Mouse (Mus musculus) left cerebral cortex, adult 9 months (tissue): ENCODE measurements around the gene Map4k4.

Experiments used
- DNase-seq, 2 experiments: peaks; one replicate each; pipeline ENCODE4 v3.0.0; 2022; ENCODE audit warnings: low spot score in 2 of 2

Map4k4 gene

DNA sequence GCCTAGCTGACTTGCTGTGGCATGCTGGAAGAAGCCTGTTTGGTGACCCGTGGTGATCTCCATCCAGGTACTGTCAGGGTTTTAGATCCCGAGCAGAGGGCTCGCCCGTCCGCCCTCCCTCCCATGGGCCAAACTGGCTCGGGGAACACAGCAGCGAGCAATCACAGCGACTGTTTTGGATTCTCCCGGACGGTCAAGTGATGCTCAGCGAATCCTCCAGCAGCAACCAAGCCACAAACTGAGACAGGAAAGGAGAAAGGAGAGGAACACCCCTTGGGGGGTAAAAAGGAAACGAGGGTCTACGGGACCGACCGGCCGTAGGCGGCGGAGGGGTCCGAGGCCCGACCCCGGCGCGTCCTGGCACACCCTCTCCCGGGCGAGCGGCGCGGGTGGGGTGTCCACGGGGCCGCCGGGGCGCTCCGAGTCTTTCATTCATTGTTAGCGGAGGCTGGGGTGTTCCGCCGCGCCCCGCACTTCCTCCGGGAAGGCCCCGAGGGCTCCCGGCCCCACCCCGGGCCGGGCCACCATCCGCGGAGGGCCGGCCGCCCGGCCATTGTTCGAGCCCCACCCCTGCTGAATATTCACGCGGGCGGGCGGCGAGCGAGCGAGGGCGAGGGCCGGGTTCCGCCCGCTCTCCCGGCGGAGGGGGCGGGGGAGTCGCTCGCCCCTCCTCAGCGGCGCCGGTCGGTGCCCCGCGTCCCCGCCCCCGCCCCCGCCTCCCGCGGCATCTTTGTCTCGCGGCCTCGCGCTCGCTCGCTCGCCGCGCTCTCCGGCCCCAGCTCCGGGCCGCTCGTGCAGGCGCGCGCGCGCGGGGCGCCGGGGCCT, at the start of gene Map4k4:
TSS of gene Map4k4 (plus strand) at position 733 of the 825 bp plus-strand sequence.
- DNase-seq, result peak in 1 of 2 experiments; percentile 52

DNA sequence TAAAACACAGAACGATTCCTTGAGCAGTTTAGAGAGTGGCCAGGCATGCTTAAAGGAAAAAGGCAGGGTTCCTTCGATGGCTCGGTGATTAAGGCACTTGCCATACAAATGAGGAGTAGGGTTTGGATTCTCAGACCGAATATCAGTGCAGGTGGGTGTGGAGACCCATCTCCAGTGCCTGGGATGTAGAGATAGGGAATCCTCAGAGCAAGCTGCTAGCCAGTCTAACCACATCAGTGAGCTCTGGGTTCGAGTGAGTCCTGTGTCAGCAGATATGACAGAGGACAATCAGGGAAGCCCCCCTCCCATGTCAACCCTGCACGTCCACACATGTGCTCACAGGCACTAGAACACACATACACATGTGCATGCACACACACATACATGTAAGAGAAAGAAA, 44.8 kb upstream of the Map4k4 start:
- DNase-seq, result no peak

DNA sequence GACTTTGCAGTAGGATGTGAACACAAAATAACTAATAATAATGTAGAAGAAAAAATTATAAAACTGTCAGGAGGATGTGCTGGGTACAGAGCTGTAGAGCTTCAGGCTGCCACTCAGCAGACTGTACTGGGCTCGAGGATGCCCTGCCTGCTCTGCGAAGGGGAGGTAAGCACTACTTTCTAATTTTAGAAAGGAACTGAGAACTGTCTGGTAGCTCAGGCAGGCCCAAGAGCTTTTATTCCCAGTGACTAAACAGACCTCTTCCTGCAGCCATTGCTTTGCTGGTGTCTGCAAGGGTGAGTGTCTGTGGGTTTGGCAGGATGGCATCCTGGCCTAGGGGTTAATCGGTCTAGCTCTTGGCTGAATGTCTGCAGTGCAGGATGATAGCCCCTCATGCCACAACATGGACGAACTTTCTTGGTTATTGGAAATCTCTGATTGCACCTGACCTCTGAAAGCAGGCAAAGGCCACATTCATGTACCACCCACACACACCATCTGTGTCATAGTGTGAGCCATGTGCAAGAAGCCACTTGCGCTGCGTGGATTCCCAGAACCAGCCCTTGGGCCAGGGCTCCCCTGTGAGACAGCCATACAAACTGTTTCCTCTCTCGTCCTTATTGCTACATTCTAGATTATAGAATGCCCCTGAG, 43.8 kb upstream of the Map4k4 start:
- DNase-seq, result no peak

DNA sequence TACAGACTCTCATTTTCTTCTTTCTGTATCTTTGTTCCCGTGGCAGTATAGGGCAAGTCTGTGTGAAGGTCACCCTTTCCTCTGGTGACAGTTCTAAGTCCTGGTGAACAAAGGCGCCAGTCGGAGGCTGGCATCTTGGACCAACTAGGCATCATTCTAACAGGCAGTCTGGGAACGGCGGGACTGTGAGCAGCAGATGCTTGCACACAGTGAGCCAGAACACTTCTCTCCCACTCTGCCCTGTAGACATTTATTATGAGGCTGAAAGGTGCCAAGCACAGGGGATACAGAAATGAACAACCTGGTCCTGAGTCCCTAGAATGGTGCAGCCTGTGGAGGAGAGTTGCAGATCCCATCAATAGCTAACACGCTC, 43.3 kb upstream of the Map4k4 start:
- DNase-seq, result no peak

DNA sequence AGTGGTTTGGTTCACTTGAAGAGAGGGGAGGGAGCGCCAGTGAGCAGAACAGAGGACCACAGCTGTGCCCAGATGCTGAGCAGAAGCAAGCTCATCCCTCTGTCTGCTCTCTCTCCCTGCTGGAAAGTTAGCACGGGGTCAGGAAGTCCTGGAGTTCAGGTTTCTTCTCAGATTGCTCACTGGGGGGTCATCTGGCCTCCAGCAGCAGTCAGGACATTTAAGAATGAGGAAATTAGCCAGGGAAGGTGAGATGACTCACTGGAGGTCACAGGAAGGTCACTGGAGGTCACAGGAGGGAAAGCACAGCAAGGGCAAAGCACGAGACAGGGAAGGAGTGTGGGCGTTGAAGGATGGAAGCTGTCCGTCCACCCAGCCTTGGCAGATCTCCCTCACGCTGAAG, 41.5 kb upstream of the Map4k4 start:
- no peak for DNase-seq

DNA sequence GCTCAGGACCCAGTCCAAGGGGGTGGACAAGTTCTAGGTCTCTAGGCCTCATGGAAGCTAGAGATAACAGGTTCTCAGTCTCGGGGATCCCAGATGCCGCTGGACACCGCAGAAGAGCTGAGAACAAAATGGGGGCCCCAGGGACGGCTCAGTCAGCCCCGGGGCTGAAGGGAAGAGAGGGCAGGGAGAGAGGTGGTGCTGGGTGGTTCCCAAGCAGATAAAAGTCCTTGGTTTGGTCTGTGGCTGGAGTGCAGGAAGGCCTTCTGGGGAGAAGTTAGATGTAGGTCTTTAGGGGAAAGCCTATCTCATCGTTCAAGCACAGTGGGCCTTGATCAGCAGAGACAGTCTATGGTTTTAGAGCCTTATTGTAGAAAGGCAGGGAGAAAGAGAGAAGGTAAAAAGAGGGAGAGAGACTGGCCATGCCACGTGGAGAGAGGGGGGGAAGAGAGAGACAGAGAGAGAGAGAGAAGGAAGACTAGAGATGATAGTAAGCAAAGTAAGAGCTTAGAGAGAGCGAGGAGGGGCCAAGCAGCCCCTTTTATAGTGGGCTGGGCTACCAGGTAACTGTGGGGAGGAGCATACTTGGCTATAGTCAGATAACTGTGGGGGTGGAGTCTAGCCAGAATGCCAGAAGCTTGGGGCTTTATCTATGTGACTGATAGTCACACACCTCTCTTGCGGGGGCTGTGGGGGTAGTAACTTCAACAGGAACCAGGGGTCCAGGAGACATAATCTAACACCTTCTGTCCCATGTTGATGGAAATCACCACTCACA, 34.2 kb upstream of the Map4k4 start:
- no peak for DNase-seq

DNA sequence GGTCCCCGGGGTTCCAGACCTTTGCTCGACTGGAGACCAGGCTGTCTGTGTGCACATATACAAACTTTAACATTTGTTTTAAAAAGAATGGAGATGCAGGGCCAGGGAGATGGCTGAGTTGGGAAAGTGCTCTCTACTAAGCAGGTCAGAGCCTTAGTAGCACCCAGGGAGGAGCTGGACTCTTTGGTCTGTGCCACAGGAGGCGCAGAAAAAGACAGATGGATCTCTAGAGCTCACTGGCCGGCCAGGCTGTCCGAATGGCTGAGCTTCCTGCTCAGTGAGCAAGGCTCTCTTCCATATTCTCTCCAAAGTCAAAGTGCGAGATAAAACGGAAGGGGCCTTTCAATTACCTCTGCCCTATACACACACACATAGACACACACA, 33.6 kb upstream of the Map4k4 start:
- no peak for DNase-seq

DNA sequence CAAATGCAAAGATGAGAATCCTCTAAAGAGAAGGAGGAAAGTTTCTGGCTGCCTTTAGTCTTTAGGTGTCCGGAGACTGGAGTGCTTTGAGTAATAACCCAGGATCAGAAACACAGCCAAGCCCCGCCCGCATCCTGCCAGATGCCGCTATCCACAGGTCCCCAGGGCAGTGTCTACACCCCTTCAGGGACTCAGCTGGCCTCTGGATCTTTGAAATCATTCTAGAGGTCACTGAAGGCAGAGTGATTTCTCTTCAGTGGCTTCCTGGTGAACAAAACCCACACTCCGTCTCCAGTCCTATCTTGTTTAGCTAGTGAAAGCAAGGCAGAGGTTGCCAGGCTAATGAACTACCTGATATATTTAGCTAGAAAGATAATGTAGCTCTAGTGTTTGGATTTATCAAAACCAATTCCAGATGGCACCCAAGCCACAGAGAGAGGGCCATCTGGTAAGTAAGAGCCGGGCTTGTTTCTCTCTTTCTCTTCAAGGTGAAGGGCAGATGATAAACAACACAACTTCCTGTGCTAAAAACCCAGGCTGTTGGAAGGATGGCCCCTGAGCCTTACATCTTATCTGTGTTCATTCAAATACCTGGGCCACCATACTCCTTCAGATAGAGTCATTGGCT, 32.6 kb upstream of the Map4k4 start:
- DNase-seq, result no peak

DNA sequence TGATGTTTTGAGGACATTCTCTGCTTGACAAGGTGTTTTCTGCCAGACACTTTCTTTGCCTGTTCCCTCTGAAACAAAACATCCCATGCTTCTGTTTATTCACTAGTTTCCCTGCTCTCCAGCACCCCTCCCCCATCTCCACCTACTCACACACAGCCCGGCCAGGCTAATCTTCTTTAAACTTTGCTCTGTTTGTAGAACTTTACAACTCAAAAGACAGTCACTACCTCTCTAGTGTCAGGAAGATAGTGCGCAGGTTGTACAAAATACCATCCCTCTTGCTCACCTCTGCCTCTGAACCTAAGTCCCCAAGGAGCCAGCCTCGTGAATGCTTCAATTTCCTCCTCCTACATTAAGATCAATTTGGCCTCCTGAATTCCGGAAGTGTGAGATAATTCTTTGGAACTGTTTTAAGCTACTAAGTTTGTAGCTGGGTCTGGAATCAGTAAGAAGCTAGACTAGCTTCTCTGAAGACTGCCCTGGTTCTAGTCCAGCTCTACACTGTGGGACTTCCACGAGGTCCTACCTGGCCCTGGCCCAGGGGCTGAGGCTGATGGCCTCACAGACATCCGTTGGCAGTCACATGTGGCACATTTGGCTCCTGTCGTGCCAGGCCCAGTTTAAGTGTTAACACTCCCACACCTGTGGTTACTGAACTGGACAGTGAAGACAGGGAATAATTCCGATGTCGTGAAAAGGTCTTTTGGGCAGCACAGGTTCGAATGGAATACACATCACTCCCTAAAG, 31.7 kb upstream of the Map4k4 start:
- no peak for DNase-seq

DNA sequence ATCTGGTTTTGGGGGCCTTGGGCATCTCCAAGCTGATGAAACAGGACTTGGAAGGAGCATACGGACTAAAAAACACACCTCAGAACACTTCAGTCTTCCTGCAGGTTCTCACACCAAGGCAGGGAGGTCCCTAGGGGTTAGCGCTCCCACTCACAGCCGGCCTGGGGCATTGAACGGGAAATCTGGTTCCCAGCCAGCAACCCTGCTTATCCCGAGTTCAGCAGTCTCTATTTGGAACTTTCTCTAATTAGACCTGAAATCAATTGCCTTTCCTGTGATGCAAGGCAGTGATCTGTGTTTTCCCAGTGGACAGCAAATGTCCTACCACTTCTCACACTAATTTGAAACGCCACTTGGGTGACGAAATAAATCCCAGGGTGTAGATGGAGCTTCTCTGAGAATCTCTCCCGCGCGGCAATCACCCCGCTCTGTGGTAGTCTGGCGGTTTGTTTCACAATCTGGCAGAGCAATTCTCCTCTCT, 31.0 kb upstream of the Map4k4 start:
- DNase-seq, result no peak

DNA sequence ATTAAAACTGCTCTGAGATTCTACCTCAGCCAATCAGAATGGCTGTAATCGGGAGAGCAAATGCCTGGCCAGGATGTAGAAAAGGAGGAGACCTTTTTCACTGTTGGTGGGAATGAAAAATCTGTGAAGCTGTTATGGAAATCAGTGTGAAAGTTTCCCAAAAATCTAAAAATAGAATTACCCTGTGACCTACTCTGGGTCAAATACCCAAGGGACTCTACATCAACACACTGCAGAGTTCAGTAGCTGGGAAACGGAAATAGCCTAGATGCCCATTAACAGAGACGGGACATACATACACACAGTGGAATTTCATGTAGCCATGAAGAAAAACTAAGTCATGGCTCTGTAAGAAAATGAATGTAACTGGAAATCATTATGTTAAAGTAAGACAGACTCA, 22.7 kb upstream of the Map4k4 start:
- DNase-seq, result no peak

DNA sequence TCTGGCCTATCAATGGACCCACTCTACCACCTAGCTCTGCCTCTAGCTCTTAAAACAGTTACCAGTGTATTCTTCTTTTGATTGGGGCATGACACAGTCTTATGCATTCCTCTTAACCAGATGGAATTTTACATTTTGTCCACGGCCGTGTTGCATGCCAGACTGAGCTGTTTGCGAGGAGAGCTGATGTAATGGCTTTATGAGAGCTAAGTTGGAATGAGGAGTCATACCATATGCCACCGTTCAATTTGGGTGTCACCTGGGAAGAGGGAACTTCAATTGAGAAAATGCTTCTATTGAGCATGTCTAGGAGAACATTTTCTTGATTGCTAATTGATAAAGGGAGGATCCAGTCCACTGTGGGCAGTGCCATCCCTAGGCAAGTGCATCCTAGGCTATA, 18.2 kb upstream of the Map4k4 start:
- DNase-seq, result no peak

DNA sequence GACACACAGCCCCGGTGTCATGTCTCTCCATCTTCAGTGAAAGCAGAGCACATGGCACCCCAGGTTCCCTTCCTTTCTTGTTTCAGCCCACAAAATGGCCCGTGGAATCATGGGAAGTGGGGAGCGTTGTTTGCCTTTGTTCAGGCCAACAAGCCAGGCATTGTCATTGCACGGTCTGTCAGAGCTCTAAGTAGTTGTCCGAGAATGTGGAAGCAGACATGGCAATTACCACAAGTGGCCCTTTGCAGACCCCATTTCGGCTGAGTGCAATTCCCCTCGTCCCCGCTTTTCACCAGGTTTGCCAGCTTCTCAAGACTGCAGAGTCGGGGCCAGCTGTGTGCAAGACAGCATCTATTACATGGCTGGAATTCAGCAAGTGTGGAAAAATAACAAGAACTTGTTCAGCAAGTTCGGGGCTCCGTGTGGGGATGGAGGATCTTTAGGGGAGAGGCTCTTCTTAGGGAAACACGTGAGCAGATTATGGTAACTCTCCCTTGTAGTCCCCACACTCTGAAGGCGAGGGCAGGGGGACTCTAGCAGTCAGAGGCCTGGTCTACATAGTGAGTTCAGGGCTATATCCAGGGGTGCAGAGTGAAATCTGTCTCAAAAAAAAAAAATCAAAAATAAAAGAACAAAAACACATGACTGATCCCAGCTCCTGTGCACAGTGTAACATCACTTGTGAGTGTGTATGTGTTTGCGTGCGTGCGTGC, 15.8 kb upstream of the Map4k4 start:
- no peak for DNase-seq

DNA sequence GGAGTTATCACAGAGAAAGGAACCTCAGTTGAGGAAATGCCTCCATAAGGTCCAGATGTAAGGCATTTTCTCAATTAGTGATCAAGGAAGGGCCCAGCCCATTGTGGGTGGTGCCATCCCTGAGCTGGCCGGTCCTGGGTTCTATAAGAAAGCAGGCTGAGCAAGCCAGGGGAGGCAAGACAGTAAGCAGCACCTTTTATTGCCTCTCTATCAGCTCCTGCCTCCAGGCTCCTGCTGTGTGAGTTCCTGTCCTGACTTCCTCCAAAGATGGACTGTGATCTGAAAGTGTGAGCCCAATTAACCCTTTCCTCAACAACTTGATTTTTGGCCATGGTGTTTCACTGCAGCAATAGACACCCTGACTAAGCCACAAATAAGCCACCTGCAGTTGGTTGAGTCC, 12.7 kb upstream of the Map4k4 start:
- DNase-seq, result no peak

DNA sequence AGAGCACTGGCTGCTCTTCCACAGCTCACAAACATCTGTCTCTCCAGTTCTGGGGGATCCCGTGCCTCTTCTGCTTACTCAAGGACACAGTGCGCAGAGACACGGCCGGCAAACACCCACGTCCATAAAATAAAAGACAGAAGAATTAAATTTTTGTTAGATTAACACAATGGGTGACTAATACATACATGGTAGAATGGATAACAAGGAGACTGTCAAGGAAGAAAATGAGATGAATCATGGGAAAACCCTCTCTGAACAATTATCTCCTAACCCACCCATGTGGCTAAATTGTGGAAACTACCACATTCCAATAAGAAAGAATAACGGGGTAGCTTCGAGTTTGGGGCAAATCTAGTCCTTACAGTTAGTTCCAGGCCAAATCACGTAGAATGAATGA, 11.3 kb upstream of the Map4k4 start:
- DNase-seq, result no peak

DNA sequence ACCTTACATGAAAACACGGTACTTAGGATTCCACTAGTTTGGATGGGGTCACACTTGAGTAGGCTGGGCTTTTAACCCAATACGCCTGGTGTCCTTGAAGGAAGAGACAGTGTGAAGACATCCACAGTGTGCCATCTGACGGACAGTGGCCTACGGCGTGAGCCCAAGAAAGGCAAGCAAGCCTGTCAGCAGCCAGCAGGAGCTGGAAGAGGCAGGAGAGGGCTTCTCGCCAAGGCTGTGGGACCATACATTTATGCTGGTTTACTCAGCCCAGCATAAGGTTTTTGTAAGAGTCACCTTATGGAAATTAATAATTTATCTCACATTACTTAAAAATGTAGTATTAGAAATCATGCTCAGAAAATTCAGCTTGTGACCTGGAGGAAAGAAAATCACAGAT, 10.7 kb upstream of the Map4k4 start:
- no peak for DNase-seq

DNA sequence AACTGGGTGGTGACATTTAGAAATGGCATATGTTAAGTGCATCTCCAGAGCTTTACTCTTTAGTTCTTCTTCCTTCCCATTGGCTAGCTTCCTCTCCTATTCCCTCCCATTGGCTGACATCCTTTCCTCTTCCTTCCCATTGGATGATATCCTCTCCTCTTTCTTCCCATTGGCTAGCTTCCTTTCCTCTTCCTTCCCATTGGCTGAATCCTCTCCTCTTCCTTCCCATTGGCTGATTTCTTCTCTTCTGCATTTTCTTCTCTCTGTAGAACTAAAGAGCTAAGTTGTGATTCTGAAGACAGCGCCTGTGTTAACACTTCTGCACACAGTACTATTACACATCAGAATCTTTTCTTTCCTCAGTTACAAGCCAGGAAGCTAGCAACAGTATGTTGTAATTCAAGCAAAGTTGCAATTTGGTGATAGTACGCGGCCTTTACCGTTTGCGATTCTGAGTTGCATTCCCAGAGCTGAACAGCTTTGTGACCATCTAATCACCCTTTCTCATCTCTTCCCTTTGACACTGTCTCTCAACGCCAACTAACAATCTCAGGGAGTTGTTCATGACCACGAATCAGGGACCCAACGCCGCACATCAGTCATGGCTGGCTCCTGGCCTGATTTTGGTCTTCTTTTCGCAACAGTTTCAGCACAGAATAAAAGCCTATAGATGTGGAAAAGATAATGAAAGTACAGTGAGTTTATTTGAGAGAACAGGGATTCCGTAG, 7.4 kb upstream of the Map4k4 start:
- no peak for DNase-seq

DNA sequence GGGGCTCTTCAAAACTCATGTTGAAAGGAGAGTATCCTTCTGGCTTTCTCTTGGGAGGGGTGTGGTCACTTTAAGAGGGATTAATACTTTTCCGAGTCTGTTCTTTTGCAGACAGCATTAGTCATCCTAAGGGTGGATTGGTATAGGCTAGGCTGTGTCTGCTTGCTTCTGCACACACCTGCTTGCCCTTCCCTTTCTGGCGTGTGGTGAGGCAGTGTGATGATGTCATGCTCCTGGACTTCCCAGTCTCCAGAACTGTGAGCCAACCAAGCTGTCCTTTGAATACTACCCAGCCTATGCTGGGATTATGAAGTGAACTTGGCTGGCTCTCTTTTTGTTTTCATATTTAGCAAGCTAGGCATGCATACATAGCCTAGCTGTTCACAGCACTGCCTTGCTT, 5.6 kb upstream of the Map4k4 start:
- no peak for DNase-seq

DNA sequence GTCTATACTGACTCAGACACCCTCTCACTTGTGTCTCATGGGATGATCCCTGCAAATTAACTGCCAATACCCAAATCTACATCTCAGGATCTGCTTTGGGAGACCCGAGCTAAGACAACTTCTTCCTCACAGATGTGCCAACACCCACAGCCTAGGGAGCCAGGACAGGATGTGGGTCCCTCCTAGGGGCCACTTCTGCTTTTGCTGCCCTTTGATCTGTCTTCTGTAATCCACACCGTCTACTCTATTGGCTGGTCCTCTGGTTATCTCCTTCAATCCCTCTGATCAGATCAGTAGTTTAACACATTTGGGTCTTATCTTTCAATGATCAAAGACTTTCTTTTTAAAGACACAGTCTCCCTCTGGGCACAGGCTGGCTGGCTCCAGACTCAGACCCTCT, 5.2 kb upstream of the Map4k4 start:
- DNase-seq, result no peak

DNA sequence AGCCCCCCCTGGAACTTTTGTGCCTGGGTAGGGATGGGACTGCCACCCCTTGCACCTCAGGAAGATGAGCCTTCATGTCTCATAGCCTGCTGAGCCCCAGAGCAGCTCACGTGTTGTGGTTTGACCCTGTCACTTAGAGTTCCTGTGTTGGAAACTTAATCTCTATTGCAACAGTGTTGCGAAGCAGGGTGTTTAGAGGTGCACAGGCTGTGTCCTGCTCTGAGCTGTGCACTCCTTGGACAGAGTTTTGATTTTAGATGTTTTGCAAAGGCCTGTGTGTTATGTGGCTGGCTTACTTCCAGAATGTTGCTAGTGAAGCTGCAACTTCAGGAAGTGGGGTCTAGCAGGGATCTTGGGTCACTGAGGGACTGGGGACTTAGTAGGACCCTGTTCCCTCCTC, 4.1 kb upstream of the Map4k4 start:
- no peak for DNase-seq
